Mouse (Mus musculus) C2C12 (cell line): ENCODE measurements around the gene Ccdc114. TPM values are rescaled to one million over a fixed set of nuclear protein-coding genes. Genes with fewer than 3 reads are reported as not detected.

Experiments used
- H3K27me3 ChIP-seq: one replicate; pipeline ENCODE4 v1.6.1; 2011; ENCODE audit not compliant: control insufficient read depth, insufficient read depth, insufficient read length
- H3K36me3 ChIP-seq: one replicate; pipeline ENCODE4 v1.6.1; 2011; ENCODE audit not compliant: control insufficient read depth, insufficient read depth
- H3K4me3 ChIP-seq: one replicate; pipeline ENCODE4 v1.5.1; 2011; ENCODE audit warnings: mild to moderate bottlenecking, control low read depth; ENCODE audit not compliant: poor library complexity, insufficient read depth, severe bottlenecking
- H3K79me2 ChIP-seq: one replicate; pipeline ENCODE4 v1.6.1; 2011; ENCODE audit not compliant: control insufficient read depth, insufficient read depth
- H3K79me3 ChIP-seq: one replicate; pipeline ENCODE4 v1.6.1; 2011; ENCODE audit warnings: low read depth, control low read depth
- H3ac ChIP-seq: one replicate; pipeline ENCODE3; 2011; ENCODE audit warnings: low read depth; ENCODE audit not compliant: control insufficient read depth, insufficient read length
- CEBPB ChIP-seq: IDR thresholded peaks from one replicate; pipeline ENCODE4 v1.6.1; 2011; ENCODE audit warnings: low read depth, mild to moderate bottlenecking, control low read depth, moderate library complexity
- CTCF ChIP-seq: IDR thresholded peaks from one replicate; pipeline ENCODE4 v1.5.1; 2011; ENCODE audit not compliant: control insufficient read depth, insufficient read depth, insufficient read length
- FOSL1 ChIP-seq: IDR thresholded peaks from one replicate; pipeline ENCODE4 v1.8.0; 2011; ENCODE audit warnings: mild to moderate bottlenecking, low read length; ENCODE audit not compliant: poor library complexity, insufficient read depth, severe bottlenecking
- MAX ChIP-seq: IDR thresholded peaks from one replicate; pipeline ENCODE4 v1.6.1; 2011; ENCODE audit warnings: mild to moderate bottlenecking, control low read depth
- MYOD1 ChIP-seq: IDR thresholded peaks from one replicate; pipeline ENCODE4 v1.6.1; 2011; ENCODE audit warnings: low read depth; ENCODE audit not compliant: control insufficient read depth, insufficient read length
- MYOG ChIP-seq: IDR thresholded peaks from one replicate; pipeline ENCODE4 v1.6.1; 2011; ENCODE audit not compliant: control insufficient read depth, insufficient read length; ENCODE audit errors: extremely low read depth
- USF1 ChIP-seq: IDR thresholded peaks from one replicate; pipeline ENCODE4 v1.6.1; 2011; ENCODE audit warnings: low read depth, mild to moderate bottlenecking, control low read depth, moderate library complexity
- polyA plus RNA-seq: library from polyadenylated mRNA; unstranded; fragments of >200 nt; fragmentation: generic; extraction: Trizol; gene quantifications from one replicate; pipeline ENCODE4 v1.2.1, GENCODE M21; 2012; ENCODE audit warnings: missing spikeins

Gene Ccdc114
- polyA plus RNA-seq, 1 experiment, result 2.6 TPM

DNA sequence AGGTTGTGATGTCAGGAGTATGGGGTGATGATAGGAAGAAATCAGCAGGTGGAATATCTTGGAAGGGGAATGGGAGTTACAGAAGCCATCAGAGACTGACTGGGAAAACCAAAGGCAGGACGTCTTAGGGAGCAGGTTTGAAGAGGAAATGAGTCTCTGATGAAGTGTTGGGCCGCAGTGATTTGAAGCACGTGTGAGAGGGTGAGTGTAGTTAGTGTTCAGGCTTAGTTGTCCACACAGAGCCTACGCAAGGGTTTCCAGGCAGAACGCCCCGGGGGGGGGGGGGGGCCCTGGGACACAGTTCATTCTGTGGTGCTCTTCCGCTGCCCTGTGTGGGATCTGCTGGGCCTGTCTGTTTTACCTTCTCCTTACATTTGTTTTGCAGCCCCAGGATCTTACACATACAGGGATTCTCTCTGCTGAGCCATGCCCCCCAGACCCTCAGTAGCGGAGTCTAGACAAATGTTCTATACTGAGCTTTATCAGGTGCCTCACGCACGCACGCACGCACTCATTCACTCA lies 21.3 kb upstream of the Ccdc114 start:
- H3K4me3 ChIP-seq, result no peak overlapping the region
- H3K27me3 ChIP-seq, result no peaks in the 10 kb centered on the region
- no peak overlapping the region for H3ac ChIP-seq
- H3K79me3 ChIP-seq, result no peaks in the 10 kb centered on the region
- H3K79me2 ChIP-seq, result no peaks in the 10 kb centered on the region
- H3K36me3 ChIP-seq, result no peaks in the 10 kb centered on the region
- no peak for TF ChIP-seq MAX
- TF ChIP-seq MYOG, result no peak
- TF ChIP-seq MYOD1, result no peak
- TF ChIP-seq USF1, result no peak
- no peak for TF ChIP-seq FOSL1
- no peak for TF ChIP-seq CTCF
- no peak for TF ChIP-seq CEBPB

DNA sequence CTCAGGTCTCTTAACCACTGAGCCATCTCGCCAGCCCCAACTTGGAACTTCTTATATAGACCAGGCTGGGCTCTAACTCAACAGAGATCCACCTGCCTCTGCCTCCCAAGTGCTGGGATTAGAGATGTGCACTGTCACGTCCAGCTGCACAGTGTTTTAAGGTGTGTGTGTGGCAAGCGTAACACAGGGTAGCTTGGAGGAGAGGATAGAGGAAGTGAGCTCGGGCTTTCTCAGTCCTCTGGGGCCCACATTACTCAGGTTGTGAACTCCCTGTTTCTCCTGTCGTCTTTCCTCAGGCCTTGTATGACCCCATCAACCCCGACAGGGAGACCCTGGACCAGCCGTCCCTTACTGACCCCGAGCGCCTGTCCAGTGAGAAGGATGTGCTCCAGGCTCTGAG lies 17.2 kb upstream of the Ccdc114 start:
- TF ChIP-seq CEBPB (no peak), MAX (no peak), MYOG (no peak), CTCF (no peak), MYOD1 (no peak), FOSL1 (no peak), USF1 (no peak)
- Histone ChIP-seq H3K4me3 (no peak overlapping the region), H3K79me2 (no peaks in the 10 kb centered on the region), H3K36me3 (peaks cover 4% of the 10 kb centered on the region), H3ac (no peak overlapping the region), H3K27me3 (no peaks in the 10 kb centered on the region), H3K79me3 (no peaks in the 10 kb centered on the region)

DNA sequence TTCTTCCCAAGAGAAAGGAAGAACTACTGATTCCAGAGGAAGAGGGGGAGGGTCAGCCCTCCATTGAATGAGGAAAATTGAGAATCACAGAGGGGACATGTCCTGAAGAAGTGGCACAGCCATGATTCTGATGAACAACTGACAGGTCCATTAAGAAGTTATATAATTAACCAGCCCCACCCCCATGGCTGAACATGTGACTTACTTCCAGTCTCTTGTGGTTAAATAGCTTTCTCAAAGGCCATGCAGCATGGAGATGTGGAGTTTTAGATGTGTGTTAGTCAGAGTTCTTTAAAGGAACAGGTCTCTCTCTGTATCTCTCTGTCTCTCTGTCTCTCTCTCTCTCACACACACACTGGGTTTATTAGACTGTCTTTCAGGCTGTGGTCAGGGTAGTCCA lies 15.5 kb upstream of the Ccdc114 start:
- H3ac ChIP-seq, result no peak overlapping the region
- H3K79me2 ChIP-seq, result no peaks in the 10 kb centered on the region
- no peaks in the 10 kb centered on the region for H3K27me3 ChIP-seq
- H3K36me3 ChIP-seq, result peaks cover 4% of the 10 kb centered on the region
- TF ChIP-seq MYOD1, result no peak
- no peaks in the 10 kb centered on the region for H3K79me3 ChIP-seq
- H3K4me3 ChIP-seq, result no peak overlapping the region

DNA sequence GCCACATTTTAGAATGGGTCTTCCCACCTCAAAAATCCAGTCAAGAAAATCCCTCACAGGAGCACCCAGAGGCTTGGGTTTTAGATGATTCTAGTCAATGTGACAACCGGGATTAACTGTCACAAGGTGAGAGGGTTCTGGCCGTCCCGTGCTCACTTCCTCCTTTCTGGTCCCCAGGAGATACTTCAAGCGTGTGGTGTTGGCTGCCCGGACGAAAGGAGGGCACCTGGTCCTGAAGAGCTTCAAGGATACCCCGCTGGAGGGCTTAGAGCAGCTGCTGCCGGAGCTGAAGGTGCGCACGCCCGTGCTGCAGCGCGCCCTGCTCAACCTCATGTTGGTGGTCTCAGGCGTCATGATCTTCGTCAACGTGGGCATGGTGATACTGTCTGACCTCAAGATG lies 14.7 kb upstream of the Ccdc114 start:
- Histone ChIP-seq H3K36me3 (peaks cover 4% of the 10 kb centered on the region), H3K79me2 (no peaks in the 10 kb centered on the region), H3K79me3 (no peaks in the 10 kb centered on the region), H3ac (no peak overlapping the region), H3K27me3 (no peaks in the 10 kb centered on the region), H3K4me3 (no peak overlapping the region)
- TF ChIP-seq MYOG, result no peak
- no peak for TF ChIP-seq MAX
- TF ChIP-seq FOSL1, result no peak
- no peak for TF ChIP-seq USF1
- no peak for TF ChIP-seq MYOD1
- no peak for TF ChIP-seq CTCF
- TF ChIP-seq CEBPB, result no peak

DNA sequence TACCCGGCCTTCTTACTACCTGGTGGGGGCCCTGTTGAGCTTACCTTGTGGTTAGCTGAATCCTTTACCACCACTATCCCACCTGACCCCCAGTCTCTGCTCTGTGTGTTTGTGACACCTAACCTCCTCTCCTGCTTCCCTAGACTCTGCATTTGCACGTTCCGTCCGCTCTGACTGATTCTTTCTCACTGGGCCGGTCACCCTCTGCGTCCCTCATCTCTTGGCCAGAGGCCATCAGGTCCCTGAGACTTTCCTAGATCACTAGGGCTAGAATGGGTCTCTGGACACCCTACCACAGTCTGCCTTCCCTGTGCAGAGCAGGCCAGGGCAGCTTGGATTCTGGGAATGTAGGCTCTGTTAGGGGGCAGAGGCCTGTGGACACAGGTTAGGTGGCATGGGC lies 9.8 kb upstream of the Ccdc114 start:
- Histone ChIP-seq H3K79me3 (no peaks in the 10 kb centered on the region), H3K4me3 (no peak overlapping the region), H3K27me3 (no peaks in the 10 kb centered on the region), H3K79me2 (peaks cover 15% of the 10 kb centered on the region), H3ac (no peak overlapping the region), H3K36me3 (peaks cover 10% of the 10 kb centered on the region)
- no peak for TF ChIP-seq USF1
- TF ChIP-seq MYOG, result no peak
- no peak for TF ChIP-seq CEBPB

DNA sequence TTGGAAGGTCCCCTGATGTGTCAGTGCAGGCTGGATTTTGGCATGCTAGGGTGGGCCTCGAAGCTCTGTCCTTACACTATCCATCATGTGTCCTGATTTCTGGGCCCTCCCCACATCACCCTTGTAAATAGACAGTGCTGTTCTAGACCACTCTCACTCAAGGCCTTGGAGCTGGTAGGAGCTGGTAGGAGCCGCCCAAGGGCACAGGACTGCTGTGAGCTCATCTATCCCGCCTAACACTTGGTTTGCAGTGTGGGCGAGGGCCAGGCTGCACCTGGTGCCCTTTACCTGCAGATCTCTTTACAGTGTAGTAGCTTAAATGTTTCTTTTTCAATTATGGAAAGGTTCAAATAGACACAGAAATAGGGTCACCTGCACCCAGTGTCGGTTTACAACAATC lies 8.9 kb upstream of the Ccdc114 start:
- TF ChIP-seq FOSL1, result no peak
- no peak for TF ChIP-seq MAX
- no peak for TF ChIP-seq CEBPB
- no peak for TF ChIP-seq MYOG
- no peak overlapping the region for H3ac ChIP-seq
- H3K79me3 ChIP-seq, result peaks cover 7% of the 10 kb centered on the region

More for the DNA sequence above, 8.9 kb upstream of the Ccdc114 start:
- H3K36me3 ChIP-seq, result peaks cover 10% of the 10 kb centered on the region
- H3K4me3 ChIP-seq, result no peak overlapping the region
- H3K79me2 ChIP-seq, result peaks cover 24% of the 10 kb centered on the region
- no peaks in the 10 kb centered on the region for H3K27me3 ChIP-seq
